Mouse (Mus musculus) frontal cortex, postnatal 14 days (tissue): Measurements from ENCODE around the gene Map3k10.
"Not testable (repeated sequence)": the region's sequence is repeated elsewhere in the genome, so short reads cannot be mapped to it uniquely, and the experiment has no call there.

ENCODE experiments used
- DNase-seq, 2 experiments: peaks; one replicate each; pipeline ENCODE4 v3.0.0; 2022; ENCODE audit warnings: low spot score in 2 of 2

Gene Map3k10

GRCm38 (mm10) chr7:27654607-27655276 is 19.7 kb downstream of the Map3k10 start:
- DNase-seq = peak; percentile 49 to 56

- DNase-seq = peak; percentile 62 to 69
Measured at GRCm38 (mm10) chr7:27653681-27654437, 20.5 kb downstream of the Map3k10 start, which contains the start of gene Ttc9b. Gene Ttc9b, plus strand, starts transcription at chr7:27653915.

DNA sequence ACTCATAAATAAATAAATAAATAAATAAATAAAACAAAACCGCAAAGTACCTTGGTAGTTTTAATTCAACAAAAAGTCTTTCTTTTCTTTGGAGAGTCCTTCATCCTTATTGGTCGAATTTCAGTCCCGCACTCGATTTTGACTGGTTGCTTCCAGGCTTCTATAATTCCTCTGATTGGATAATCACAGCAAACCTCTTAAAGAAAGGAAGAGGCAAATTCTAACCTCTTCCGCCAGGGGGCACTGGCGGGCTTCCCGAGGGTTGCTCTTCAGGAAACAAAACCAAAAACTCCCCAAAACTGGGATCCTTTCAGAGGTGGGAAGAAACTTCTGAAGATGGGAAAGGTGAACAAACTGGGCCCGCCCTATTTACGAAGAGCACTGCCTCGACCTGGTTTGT is 23.4 kb downstream of the Map3k10 start:
- DNase-seq = peak; percentile 49 to 68

GRCm38 (mm10) chr7:27649723-27650122 is 24.7 kb downstream of the Map3k10 start:
- DNase-seq = no peak

GRCm38 (mm10) chr7:27647281-27648002 is 27.0 kb downstream of the Map3k10 start:
- no peak for DNase-seq

GRCm38 (mm10) chr7:27646516-27646915 is 27.9 kb downstream of the Map3k10 start:
- DNase-seq = no peak

DNA sequence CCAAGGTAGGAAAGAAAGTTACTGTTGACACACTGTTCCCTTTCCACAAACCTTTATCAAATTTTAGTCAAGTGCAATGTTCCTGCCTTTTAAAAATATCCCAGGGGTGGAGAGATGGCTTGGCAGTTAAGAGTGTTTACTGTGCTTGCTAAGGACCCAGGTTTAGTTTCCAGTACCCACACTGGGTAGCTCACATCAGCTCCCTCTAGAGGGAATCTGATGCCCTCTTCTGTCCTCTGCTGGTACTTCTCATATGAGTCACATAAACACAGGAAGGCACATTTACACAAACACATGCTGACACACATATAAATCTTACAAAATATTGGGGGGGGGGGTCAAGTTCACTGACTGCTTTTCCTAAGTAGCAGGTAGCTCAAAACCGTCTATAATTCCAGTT is 29.9 kb downstream of the Map3k10 start:
- DNase-seq = no peak

GRCm38 (mm10) chr7:27635094-27635493 is 39.3 kb downstream of the Map3k10 start:
- not testable (repeated sequence) for DNase-seq

DNA sequence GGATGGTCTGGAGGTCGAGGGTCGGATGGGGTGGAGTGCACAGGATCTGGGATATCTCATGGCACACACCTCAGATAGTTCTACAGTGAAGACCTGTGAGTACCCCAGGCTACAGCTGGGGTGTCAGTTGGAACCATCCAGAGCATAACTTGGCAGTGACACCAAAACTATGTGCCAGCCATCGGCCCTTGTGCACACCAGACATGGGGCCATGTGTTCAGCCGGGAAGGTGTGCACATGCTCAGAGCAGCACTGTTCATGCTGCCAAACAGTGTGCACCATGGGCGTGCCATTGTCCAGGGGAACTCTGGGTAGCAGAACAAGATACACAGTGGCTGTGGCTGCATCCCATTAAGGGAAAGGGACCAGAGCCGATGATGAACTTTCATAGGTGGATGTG is 39.7 kb downstream of the Map3k10 start:
- DNase-seq = no peak

DNA sequence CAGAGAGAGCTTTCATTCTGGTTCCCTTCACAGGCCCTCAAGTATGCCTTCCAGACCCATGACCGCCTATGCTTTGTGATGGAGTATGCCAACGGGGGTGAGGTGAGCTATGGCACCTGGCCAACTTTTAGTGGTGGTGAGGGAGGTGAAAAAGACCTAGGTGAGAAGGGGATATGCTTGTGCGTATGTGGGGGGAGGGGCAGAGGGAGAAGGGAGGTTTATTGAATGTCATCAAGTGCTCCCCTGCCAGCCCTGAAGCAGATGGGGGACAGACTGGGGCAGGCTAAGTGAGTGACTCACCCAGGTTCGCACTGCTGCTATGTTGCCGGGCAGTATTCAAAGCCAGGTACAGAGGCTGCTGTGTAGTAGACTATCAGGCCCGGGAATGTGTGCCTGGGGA is 41.2 kb downstream of the Map3k10 start:
- DNase-seq = no peak

DNA sequence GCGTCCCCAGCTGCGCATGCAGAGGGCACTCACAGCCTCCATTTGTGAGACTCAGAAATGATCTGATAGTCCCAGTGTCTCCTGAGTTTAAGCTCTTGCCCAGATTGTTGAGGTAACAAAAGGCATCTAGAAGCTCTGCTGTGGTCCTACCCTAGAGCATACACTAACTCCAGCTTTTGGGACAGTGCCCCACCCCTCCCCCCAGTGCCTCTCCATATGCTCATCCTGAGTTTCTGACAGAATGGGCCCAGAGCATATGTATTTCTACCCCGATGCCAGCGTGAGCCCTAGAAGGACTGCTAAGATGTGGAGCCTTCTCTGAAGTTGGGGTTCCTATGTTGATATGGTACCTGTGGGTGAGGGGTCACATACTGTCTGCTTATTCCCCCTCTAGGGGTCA is 43.0 kb downstream of the Map3k10 start:
- no peak for DNase-seq

DNA sequence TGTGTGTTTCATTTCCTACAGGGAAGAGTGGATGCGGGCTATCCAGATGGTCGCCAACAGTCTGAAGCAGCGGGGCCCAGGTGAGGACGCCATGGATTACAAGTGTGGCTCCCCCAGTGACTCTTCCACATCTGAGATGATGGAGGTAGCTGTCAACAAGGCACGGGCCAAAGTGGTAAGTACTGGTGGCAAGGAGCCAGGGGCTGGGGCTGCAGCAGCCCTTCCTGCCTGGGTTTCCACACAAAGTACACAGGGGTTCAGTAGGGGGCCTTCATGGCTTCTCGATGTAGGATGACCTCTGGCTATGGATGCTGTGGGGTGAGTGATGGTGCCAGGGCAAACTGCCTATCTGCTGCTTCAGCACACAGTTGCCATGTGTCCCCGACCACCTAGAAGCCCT is 45.6 kb downstream of the Map3k10 start:
- DNase-seq = not testable (repeated sequence)

DNA sequence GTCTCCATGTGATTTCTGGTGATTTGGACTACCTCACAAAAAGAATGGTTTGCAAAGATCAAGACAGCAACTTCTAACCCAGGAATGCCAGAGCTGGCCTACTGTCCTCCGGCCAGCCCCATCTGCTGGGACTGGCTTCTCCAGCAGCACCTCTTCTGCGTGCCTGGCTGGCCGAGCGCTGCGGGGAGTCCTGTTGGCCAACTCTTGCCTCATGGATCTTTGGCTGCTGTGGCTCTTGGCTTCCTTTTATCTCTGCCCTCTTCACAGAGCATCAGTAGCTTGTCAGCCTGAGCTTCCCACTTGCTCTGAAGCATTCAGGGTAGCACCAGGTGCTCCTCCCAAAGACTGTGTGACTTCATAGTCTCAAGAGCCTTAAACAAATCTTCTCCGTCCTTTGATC is 46.2 kb downstream of the Map3k10 start:
- DNase-seq = no peak

DNA sequence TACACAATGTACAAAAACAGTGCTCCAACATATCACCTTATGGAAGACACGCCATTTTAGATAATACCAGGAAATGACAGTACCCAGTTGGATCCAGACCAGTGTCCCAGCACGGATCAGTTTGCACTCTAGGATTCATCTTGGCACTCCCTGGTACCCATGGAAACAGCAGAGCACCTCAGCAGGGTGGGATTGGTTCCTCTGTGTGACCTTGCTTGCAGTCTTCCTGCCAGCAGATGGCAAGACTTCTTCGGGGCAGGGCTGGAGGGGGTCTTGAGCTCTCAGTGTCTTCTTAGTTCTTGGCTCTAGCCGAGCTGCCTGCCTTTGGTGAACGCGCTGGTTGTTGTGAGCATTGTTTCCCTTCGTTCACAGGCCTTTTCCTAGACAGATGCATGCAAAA is 46.7 kb downstream of the Map3k10 start:
- no peak for DNase-seq

DNA sequence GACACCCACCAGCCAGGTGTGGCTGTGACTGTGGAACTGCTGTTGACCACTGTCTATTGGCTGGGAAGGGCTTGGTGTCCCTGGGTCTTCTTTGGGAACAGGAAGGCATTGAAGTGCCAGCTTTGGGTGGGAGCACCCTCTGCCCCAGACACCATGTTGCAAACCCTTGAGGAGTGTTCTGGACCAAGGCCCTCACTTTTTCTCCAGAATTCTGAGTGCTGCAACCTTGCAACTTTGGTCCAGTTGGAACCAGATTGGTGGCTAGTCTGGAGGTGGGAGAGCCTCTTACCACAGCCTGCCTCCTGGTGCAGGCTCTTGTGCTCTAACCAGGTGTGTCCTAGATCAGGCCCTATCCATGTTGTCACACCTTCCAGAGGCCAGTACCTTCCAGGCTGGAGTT is 49.4 kb downstream of the Map3k10 start:
- no peak for DNase-seq

GRCm38 (mm10) chr7:27622234-27622633 is 52.2 kb downstream of the Map3k10 start:
- no peak for DNase-seq

- DNase-seq = no peak
Measured at GRCm38 (mm10) chr7:27621028-27621427, 53.4 kb downstream of the Map3k10 start.

DNA sequence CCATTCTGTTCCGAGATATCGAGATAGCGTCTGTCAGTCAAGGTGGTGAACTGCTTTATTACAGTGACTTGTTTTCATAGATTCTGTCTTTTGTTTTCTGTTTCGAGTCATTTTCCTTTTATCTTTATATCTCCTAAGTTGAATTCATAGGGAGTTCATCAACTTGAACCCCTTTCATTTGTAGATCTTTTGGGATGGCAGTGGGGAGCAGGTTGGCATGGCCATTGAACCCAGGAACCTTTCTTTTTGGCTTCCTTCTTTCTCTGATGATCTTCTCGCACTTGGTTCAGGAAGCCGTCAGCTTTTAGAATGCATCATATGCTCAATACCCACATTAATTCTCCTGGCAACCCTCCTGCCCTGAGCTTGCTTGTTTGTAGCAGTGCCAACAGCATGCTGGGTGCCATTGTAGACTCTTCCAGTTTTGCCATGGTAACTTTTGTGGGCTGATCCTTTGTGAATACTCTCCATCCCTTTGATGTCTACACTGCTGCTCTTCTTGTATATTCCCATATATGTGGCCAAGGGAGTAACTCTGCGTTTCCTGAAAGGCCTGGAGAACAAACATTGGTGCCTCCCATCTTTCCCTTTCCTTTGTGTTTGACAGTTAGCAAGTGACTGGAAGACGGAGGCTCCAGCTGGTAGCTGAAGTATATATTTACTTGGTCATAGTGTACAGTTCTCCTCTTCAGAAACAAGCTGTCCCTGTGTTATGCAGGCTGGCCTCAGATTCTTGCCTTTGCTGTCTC is 60.5 kb downstream of the Map3k10 start:
- peak in 1 of 2 experiments; percentile 51 for DNase-seq

GRCm38 (mm10) chr7:27612940-27613339 is 61.5 kb downstream of the Map3k10 start:
- no peak for DNase-seq

DNA sequence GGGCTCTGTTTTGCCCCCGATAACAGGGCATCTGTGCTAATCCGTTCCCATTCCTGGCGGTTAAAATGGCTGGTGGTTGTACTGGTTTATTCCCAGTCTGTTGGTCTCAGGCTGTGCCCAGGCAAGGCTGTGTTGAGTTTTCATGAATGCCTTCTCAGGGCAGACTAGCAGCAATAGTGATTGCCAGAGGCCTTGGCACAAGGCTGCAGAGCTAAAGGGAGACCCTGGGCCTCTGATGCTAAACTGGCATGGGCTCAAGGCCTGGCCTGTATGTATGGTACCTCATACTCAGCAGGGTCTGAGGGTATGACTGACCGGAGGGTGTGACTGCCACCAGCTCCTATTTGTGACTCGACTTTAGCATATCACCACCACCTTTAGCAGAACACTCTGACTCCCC is 63.5 kb downstream of the Map3k10 start:
- no peak for DNase-seq

DNA sequence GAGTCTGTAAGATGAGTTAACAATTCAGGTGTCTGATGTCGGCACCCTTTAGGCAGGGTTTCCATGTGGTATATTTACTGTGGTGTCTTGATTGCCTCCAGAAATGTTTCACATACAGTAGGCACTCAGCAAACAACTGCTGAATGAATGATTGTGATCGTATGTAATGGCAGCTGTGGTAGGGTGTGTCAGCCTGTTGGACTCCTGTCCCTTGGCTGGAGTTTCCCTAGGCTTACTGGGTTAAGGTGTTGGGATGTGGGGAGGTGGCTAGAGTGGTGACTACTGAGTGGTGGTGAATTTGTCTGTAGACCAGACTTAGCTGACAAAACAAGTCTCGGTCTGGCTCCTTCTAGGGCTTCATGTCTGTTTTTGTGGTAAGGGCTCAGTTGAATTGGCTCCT is 64.0 kb downstream of the Map3k10 start:
- DNase-seq = no peak

DNA sequence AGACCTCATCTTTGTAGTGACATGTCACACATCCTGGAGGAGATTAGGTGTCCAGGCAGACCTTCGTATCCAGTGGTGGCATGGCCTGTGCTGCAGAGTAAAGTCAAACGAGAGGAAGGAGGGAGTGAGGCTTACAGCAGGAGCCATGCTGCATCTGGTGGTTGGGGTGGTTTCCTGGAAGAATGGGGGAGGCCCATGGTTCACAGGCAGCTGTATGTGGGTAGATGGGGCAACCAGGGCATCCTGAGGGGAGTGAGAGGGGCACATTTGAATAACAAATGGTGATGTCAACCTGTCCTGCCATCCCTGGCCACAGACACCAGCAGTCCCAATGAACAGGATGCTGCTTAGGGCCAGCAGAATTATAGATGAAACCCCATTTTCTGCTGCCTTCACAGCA is 64.7 kb downstream of the Map3k10 start:
- DNase-seq = no peak
